Mouse (Mus musculus) midbrain, embryonic 11.5 days (tissue): ENCODE measurements around the gene Katnb1. TPM values are rescaled to one million over a fixed set of nuclear protein-coding genes. Genes with fewer than 3 reads are reported as not detected.

Source experiments
- ATAC-seq: fragments of 200-750 bp; cut with Nextera tagmentation; 2 replicates; pipeline ENCODE4 v1.8.0; 2017; ENCODE audit warnings: moderate TSS enrichment, moderate library complexity; ENCODE audit not compliant: low FRiP score
- DNase-seq: peaks from one replicate; pipeline ENCODE4 v3.0.0; 2015; ENCODE audit warnings: low spot score; ENCODE audit errors: missing footprints
- H3K27ac ChIP-seq: fragments of 300-500 bp; sonication (generic); 2 replicates; pipeline ENCODE4 v1.5.1; 2014; ENCODE audit warnings: low read depth, low read length
- H3K27me3 ChIP-seq: fragments of 300-500 bp; sonication (generic); 2 replicates; pipeline ENCODE4 v1.6.1; 2014; ENCODE audit warnings: mild to moderate bottlenecking, low read length, moderate library complexity, mixed read lengths; ENCODE audit not compliant: control insufficient read depth, insufficient read depth
- H3K36me3 ChIP-seq: fragments of 300-500 bp; sonication (generic); 2 replicates; pipeline ENCODE4 v1.6.1; 2014; ENCODE audit warnings: mild to moderate bottlenecking, low read length, moderate library complexity, mixed read lengths; ENCODE audit not compliant: control insufficient read depth, insufficient read depth
- H3K4me1 ChIP-seq: fragments of 300-500 bp; sonication (generic); 2 replicates; pipeline ENCODE4 v1.6.1; 2014; ENCODE audit warnings: low read length; ENCODE audit not compliant: control insufficient read depth, insufficient read depth
- H3K4me2 ChIP-seq: fragments of 300-500 bp; sonication (generic); 2 replicates; pipeline ENCODE4 v1.6.1; 2014; ENCODE audit warnings: mild to moderate bottlenecking, moderate library complexity
- H3K4me3 ChIP-seq: fragments of 300-500 bp; sonication (generic); 2 replicates; pipeline ENCODE4 v1.5.1; 2014; ENCODE audit warnings: low read depth, low read length
- H3K9ac ChIP-seq: fragments of 300-500 bp; sonication (generic); 2 replicates; pipeline ENCODE4 v1.6.1; 2014; ENCODE audit warnings: low read length
- H3K9me3 ChIP-seq: fragments of 300-500 bp; sonication (generic); 2 replicates; pipeline ENCODE4 v1.6.1; 2016; ENCODE audit warnings: low read length; ENCODE audit not compliant: control insufficient read depth
- WGBS: fragments of 180-500 bp; shearing (Covaris S2); extraction: QIAGEN DNeasy Blood & Tissue Kit; methylation state at CpG from one replicate; pipeline ENCODE4 v1.1.7; 2014; 5-methylcytosine and 5-hydroxymethylcytosine counted together
- polyA plus RNA-seq: library from polyadenylated mRNA; unstranded; fragments of >200 nt; fragmentation: Nextera tagmentation; extraction: Ambion mirVana; gene quantifications from 2 replicates; pipeline ENCODE4 v1.2.1, GENCODE M21; 2014

The Katnb1 gene
- polyA plus RNA-seq, 1 experiment from 2014 or later: 30.9 TPM

DNA sequence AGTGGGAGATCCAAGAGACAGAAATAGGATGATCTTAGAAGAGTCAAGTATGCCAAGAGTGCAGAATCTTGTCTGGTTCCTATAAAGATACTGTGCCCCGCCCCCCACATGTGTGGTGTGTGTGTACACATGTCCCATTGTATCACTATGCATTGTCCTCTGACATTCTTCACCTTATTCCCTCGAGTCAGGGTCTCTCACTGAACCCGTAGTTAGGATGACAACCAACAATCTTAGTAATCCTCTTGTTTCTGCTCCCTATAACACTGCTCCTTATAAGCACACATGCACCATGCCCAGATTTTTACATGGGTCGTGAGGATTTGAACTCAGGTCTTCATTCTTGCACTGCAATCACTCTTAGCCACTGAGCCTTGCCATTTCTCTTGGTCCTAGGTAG, 1.7 kb upstream of the Katnb1 start:
- Histone ChIP-seq H3K36me3 (0 out of 2 replicates have a peak, but pooled peaks cover 5% of the 10 kb centered on the region), H3K9ac (no peak overlapping the region), H3K9me3 (no peaks in the 10 kb centered on the region), H3K27me3 (no peaks in the 10 kb centered on the region), H3K4me2 (no peak overlapping the region), H3K27ac (no peak overlapping the region), H3K4me3 (no peak overlapping the region), H3K4me1 (peaks cover 12% of the 10 kb centered on the region)
- 85% methylated on average over 4 of the region's 4 CpGs for WGBS
- no peak for ATAC-seq
- DNase-seq: no peak

DNA sequence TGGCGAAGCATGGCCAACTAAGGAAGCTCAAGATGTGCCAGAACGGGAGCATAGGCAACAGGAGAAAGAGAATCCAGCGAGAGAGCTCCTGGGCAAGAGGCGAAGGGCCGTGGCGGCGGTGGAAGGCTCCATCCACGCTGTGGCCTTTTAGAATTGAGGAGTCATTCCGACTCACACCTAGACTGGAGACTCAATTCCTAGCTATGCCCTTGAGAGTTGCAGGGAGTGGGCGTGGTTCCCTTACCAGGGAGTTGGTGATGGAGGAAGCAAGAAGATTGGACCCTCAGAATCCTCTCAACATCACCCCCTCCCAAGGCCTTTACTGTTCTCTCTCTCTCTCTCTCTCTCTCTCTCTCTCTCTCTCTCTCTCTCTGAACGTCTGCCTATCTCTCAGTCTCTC, 664 bp downstream of the Katnb1 start:
- Histone ChIP-seq H3K4me1 (peaks cover 12% of the 10 kb centered on the region), H3K9ac (peak overlapping the region; percentile 71), H3K9me3 (no peaks in the 10 kb centered on the region), H3K36me3 (0 out of 2 replicates have a peak, but pooled peaks cover 5% of the 10 kb centered on the region), H3K27me3 (no peaks in the 10 kb centered on the region), H3K27ac (0 out of 2 replicates have a peak overlapping the region, but pooled peaks have one; percentile 3), H3K4me3 (peak overlapping the region; percentile 56), H3K4me2 (peak overlapping the region; percentile 89)
- 11% methylated on average over 11 of the region's 11 CpGs for WGBS
- ATAC-seq (no peak), DNase-seq (peak; percentile 84)

DNA sequence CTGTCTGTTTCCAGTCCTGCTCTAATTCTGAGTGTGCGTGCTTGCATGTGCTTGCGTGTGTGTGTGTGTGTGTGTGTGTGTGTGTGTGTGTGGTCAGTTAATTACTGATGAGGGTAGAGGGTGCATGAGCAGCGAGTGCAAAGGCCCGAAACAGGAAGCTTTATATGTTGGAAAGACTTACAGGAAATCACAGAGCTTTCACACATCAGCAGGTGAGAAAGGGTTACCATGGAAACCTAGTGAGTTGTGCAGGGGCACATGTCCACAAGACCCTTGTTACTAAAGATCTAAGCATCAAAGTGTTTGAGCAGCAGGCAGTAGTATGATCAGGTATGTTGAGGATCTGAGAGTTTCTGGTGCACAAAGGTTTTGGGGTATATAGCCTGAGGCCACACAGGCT, 3.3 kb downstream of the Katnb1 start:
- WGBS: 91% methylated on average over 4 of the region's 4 CpGs
- Histone ChIP-seq H3K9me3 (no peaks in the 10 kb centered on the region), H3K27ac (no peak overlapping the region), H3K36me3 (0 out of 2 replicates have a peak, but pooled peaks cover 5% of the 10 kb centered on the region), H3K4me1 (peaks cover 12% of the 10 kb centered on the region), H3K4me2 (no peak overlapping the region), H3K27me3 (no peaks in the 10 kb centered on the region), H3K9ac (no peak overlapping the region), H3K4me3 (no peak overlapping the region)
- ATAC-seq: no peak
- peak; percentile 53 for DNase-seq

DNA sequence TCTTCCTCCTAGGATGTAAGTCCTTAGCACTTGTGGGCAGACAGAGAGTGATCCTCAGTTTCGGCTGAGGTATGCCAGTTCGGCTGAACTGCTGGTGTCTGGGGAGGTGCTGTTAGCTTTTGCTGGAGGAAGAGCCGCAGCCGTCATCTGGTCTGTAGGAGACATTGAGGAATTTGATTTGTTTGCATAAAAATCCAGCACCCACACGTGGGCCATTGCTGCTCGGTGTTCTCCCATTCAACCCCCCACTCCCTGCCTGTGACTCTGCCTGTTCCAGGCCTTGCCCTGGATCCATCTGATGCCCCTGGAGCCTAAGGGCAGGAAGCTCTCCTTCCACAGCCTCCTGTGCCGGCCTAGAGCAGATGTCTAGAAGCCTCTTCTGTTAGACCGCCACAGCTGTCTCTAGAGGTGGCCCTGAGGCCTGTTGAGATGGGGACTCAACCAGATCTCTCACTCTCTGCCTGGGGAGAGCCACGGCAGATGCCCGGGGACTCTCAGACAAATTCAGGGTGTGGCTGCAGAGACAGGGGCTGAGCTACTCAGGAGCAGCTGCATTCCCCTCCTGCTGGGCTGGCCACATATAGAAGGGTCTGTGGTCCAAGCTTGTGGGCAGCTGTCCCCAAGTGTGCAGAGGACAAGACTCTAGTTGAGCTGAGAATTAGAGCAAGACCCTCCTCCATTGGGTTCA, 3.9 kb downstream of the Katnb1 start:
- Histone ChIP-seq H3K27me3 (no peaks in the 10 kb centered on the region), H3K4me1 (peaks cover 12% of the 10 kb centered on the region), H3K9me3 (no peaks in the 10 kb centered on the region), H3K4me3 (no peak overlapping the region), H3K36me3 (peaks cover 5% of the 10 kb centered on the region; the same call in 1 of the 2 replicates), H3K27ac (no peak overlapping the region), H3K4me2 (no peak overlapping the region), H3K9ac (no peak overlapping the region)
- 90% methylated on average over 10 of the region's 10 CpGs for WGBS
- no peak for DNase-seq
- ATAC-seq: no peak

DNA sequence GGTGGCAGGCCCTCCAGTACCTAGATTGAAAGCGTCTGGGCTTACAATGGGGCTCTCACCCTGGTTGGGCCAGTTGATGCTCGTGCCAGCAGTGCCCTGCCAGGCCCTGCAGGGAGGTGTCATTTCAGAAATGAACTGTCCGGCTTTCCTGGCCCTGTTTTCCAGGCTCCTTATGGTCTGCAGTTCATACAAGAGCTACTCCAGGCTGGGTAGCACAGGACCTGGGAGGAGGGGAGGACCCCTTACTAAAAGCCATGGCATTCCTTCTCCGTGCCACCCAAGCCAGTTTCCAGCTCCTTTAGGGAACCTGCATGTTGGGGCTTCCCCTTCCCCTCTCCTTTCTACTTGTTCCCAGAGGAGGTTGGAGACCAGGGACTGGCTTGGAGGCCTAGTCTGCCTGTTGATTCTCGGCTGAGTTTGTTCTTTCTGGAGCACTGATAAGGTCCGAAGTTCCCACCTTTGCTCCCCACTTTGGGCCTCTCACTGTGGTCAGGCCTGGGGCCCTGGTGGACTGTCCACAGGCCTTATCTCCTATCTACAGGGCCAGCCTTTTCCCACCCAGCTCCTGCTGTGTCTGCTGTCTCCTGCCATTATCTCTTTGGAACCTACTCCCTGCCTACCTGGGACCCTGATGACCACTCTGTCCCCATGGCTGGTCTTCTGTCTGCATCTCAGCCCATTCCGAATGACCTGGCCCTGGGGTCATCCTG, 4.6 kb downstream of the Katnb1 start:
- H3K4me2 ChIP-seq: no peak overlapping the region
- H3K9me3 ChIP-seq: no peaks in the 10 kb centered on the region
- 89% methylated on average over 7 of the region's 7 CpGs for WGBS
- DNase-seq (peak; percentile 73), ATAC-seq (no peak)
- H3K4me1 ChIP-seq: peaks cover 8% of the 10 kb centered on the region
- no peak overlapping the region for H3K9ac ChIP-seq
- no peak overlapping the region for H3K4me3 ChIP-seq
- H3K36me3 ChIP-seq: peaks cover 5% of the 10 kb centered on the region; the same call in 1 of the 2 replicates
- H3K27me3 ChIP-seq: no peaks in the 10 kb centered on the region
- H3K27ac ChIP-seq: no peak overlapping the region

DNA sequence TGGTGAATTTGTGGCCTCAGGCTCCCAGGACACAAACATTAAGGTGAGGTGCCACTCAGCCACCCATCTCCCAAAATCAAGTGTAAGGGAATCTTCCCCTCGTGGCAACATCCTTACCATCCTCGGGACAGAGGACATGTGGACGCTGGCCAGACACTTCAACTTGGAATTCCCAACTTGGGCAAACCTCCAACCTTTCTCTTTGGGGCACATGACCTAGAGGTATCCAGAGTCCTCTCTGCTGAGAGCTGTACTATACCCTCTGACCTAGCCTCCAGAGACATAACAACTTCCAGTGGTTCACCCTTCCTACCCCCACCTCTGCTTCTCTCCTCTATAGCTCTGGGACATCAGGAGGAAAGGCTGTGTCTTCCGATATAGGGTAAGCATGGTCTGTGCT, 12.6 kb downstream of the Katnb1 start:
- Histone ChIP-seq H3K36me3 (peaks cover 11% of the 10 kb centered on the region), H3K4me1 (no peaks in the 10 kb centered on the region), H3K4me3 (no peak overlapping the region), H3K9me3 (no peaks in the 10 kb centered on the region), H3K27me3 (no peaks in the 10 kb centered on the region), H3K4me2 (no peak overlapping the region), H3K9ac (no peak overlapping the region), H3K27ac (no peak overlapping the region)
- no peak for ATAC-seq
- DNase-seq: peak; percentile 35
- WGBS: 98% methylated on average over 4 of the region's 4 CpGs

DNA sequence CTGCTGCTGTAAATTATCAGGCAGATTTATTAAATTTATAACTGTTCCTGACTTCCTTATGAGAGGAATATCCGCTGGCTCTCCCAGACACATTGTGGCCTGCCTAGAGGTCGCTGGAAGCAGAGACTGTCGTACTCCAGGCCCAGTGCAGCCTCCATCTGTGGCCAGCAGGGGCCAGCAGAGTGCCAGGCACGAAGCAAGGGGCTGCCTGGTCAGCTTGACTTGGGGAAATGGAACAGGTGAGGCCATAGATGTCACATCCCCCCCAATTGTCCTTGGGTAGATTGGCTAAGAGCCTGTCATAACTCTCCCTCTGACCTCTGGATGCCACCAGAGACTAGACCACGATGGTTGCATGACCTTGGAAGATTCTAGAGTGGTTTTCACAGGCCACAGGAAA, 18.0 kb downstream of the Katnb1 start:
- peak; percentile 49; the same call in 1 of the 2 replicates for ATAC-seq
- H3K9ac ChIP-seq: no peak overlapping the region
- H3K27me3 ChIP-seq: no peaks in the 10 kb centered on the region
- no peak overlapping the region for H3K27ac ChIP-seq
- peaks cover 8% of the 10 kb centered on the region for H3K36me3 ChIP-seq
- H3K4me2 ChIP-seq: no peak overlapping the region
- 30% methylated on average over 5 of the region's 5 CpGs for WGBS
- no peaks in the 10 kb centered on the region for H3K4me1 ChIP-seq
- peak; percentile 95 for DNase-seq
- no peak overlapping the region for H3K4me3 ChIP-seq
- no peaks in the 10 kb centered on the region for H3K9me3 ChIP-seq

DNA sequence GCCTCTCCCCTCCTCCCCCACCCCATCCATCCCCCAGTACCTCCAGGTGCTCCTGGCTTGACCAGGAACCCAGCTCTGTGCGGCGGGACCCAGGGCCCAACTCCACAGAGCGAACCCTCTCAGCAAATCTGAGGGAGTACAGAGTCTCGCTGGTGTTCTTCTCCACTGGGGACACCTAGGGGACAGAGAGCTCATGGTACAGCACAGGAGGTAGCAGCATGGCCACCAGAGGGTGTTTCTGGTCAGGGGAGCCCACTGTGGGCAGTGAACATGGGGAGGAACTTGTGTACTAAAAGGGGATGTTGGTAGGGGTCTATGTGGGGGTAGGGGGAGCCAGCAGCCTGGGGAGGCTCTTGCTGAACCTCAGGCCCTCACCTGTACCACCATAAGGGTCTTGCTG, 21.0 kb downstream of the Katnb1 start:
- no peaks in the 10 kb centered on the region for H3K9me3 ChIP-seq
- no peaks in the 10 kb centered on the region for H3K27me3 ChIP-seq
- H3K9ac ChIP-seq: no peak overlapping the region
- no peaks in the 10 kb centered on the region for H3K4me1 ChIP-seq
- H3K4me2 ChIP-seq: no peak overlapping the region
- WGBS: 70% methylated on average over 4 of the region's 4 CpGs
- H3K4me3 ChIP-seq: no peak overlapping the region
- DNase-seq: no peak
- H3K36me3 ChIP-seq: peaks cover 8% of the 10 kb centered on the region
- H3K27ac ChIP-seq: no peak overlapping the region
- ATAC-seq: no peak; the same call in 1 of the 2 replicates

DNA sequence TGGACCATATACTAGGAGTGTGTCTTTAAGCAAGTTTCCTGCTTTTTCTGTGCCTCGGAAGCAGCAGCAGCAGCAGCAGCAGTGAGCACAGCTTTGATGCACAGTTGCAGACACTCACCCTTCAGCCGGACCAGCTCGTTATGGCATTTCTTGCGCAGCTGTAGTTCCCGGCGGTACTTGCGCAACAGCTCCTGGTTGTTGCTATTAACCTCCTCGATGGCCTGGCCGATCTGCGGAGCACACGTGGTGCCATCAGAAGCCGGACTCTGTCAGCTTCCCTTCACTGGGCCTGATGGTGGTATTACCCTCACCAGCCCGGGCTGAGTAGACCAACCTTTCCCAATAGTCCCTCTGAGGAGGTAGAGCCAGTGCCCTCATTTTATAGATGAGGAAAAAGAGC, 26.3 kb downstream of the Katnb1 start:
- 87% methylated on average over 13 of the region's 13 CpGs for WGBS
- Histone ChIP-seq H3K36me3 (no peaks in the 10 kb centered on the region), H3K27ac (no peak overlapping the region), H3K27me3 (no peaks in the 10 kb centered on the region), H3K9me3 (no peaks in the 10 kb centered on the region), H3K4me2 (no peak overlapping the region), H3K4me3 (no peak overlapping the region), H3K4me1 (no peaks in the 10 kb centered on the region), H3K9ac (no peak overlapping the region)
- ATAC-seq: no peak
- no peak for DNase-seq
